Mouse (Mus musculus) T-cell, adult 66 days (primary cell): ENCODE measurements around the gene Xrcc1. TPM values are rescaled to one million over a fixed set of nuclear protein-coding genes. Genes with fewer than 3 reads are reported as not detected.

Experiments
- total RNA-seq, 2 experiments: library from RNA; stranded (reverse); gene quantifications; 3 replicates in 1 of 2; 4 replicates in 1 of 2; pipeline ENCODE4 v1.2.4; 2023

The Xrcc1 gene
- total RNA-seq, result 10 to 100 TPM; 55.1 to 56.1 TPM

DNA sequence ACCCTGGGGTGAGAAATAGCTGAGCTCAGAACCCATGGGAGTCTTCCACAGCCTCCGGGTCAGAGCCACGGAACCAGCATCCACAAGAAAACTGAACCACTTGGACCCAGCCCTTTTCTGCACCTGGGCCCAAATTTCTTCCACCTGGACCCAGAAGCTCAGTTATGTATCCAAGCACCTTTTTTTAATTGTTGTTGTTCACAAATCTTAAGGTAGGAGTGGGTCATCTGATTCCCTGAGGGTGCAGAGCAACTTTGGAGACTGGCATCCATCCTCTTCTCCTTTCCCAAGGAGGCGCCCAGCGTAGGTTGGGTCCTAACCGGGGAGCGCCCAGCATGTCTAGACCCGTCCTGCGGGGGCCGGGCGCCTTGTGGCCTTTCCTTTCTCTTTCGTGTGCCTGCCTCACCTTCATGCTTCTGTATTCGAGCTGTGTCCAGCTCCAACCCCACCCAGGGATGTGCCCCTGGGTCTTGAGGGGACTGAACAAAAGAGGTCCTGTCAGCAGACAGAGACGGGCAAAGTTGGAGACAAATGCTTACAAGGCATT is at the start of gene Xrcc1, which contains the start of gene Pinlyp:
Xrcc1 (plus strand) TSS at position 222 of the 547 bp plus-strand sequence.
Pinlyp (minus strand) TSS at position 51 of the 547 bp plus-strand sequence.

DNA sequence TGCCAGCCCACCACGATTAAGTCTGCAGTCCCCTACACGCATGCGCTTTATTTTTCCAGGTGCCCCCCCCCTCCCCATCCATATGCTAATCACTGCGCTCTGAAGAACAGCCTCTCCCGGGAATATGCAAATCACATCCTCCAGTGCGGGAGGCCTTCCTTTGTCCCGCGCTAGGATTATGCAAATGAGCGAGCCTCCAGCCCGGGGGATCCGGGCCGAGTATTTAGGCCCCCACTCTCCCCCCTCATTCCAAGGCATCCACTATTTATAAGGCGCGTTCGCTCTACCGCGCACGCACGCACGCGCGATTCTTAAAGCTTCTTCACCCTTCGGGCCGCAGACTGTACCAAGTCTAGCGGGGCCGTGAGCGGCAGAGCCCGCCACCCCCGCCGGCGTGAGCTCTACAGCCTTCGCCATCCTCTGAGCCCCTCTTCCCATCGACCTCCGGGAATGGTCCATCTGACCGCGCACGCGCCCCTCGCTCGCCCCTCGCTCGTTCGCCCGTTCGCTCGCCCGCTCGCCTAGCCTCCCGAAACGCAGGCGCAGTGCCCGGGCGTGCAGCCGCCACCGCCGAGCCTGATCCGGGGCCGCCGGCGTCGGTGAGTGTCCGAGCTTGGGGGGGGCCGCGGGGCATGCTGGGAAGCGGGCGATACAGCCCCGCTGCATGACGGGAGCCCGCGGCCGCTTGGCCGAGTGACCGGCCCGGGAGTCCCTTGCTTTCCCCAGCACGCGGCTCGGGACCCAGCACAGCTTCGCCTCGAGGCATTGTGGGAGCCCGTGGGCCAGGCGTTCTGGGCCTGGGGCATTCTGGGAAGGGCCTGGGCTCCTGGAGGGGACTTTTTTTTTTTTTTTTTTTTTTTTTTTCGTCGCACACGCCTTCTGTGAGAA is 39.0 kb upstream of the Xrcc1 start, which contains the start of gene Zfp428:
Zfp428 (plus strand) TSS at position 169 of the 888 bp plus-strand sequence.

DNA sequence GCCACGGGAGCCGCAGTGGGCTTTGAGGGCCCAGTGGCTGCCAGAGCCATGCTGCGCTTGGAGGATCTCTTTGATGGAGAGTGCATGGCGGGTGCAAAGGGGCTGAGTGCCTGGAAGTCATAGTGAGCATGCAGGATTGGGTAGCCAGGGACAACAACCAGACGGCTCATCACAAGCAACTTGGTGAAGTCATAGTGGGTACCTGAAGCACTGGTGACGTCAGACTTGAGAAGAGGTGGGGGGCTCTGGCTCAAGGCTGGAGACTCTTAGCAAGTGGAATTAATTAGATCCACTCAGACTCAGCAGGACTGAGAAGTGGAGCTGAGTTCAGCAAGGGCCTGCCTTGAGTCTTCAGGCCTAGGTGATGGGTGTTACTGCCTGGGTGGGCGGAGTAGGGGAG is 33.7 kb upstream of the Xrcc1 start, which contains the start of gene AC161166.1:
AC161166.1 (minus strand) TSS at position 101 of the 400 bp plus-strand sequence.

DNA sequence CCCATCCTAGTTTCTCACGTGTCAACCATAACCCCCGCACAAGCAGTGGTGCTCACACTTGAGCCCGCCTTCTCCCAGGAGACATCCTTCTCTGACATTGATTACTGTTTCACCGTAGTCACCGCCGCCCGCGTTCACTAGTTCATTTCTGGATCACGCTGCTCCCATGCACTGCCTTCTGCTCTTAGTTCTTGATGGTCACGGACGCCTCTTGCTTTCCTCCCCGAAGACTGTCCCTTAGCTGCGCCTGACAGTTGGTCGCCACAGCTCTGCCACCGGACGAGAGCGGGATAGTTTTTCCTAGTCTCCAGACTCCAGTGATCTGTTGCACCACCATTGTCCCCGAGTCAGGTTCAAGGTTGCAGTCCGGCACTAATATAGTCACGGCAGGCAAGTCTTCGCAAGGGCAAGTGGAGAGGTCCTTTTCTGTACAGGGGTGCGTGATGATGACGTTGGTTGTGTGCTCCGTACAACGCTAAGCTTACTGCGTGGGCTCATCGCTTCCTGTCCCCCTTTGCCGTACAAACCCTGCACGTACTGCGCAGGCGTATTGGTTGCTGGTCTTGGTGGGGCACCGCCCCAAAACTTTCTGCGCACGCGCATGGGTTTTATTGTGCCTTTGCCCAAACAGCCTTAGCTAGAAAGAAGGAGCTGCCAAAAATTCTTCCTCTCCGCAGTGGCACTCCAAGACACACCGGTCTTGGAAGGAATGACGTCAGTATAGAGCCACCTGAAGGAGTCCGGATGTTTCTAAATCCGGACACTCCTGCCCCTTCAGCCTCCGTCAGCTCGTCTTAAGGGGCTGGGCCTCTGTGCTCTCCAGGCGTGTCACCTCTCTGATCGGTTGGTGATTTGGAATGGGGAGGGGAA is 15.8 kb upstream of the Xrcc1 start, which contains the start of gene Irgq:
Irgq (plus strand) TSS at position 628 of the 870 bp plus-strand sequence.

DNA sequence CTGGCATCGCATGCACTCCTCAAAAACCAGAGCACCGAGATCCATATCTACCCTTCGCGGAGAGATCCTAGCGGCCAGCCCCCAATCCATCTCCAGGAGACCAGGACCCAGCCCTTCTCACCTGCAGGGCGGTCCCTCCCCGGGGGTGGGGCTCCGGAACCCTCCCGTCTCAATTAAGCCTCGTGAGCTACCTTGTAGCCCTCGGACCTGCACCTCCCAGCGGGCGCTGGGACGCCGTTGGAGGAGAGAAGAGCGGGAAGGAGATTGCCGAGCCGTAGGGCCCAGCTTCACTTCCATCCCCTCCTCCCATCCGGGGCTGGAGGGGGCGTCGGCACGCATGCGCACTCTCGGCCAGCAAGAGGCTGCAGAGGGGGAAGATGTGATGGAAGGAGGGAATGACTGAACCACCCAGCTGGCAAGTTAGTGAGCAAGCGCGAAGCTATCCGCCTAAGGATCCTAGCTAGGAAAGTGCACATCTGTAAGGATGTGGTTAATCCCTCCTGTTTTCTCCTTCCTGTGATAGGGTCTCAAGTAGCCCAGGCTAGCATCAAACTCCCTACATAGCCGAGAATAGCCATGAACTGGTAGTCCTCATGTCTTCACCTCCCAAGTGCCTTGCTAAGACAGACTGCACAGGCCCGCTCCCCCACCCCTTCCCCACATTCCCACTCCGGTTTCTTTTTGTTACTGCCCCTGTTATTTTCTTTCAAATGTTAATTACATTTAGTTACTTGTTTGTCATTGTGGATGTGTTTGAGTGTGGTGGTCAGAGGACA is 41.4 kb downstream of the Xrcc1 start, which contains the start of the genes Ethe1 and Zfp575:
Ethe1 (plus strand) TSS at position 214 of the 776 bp plus-strand sequence.
Zfp575 (minus strand) TSS at position 312 of the 776 bp plus-strand sequence.

DNA sequence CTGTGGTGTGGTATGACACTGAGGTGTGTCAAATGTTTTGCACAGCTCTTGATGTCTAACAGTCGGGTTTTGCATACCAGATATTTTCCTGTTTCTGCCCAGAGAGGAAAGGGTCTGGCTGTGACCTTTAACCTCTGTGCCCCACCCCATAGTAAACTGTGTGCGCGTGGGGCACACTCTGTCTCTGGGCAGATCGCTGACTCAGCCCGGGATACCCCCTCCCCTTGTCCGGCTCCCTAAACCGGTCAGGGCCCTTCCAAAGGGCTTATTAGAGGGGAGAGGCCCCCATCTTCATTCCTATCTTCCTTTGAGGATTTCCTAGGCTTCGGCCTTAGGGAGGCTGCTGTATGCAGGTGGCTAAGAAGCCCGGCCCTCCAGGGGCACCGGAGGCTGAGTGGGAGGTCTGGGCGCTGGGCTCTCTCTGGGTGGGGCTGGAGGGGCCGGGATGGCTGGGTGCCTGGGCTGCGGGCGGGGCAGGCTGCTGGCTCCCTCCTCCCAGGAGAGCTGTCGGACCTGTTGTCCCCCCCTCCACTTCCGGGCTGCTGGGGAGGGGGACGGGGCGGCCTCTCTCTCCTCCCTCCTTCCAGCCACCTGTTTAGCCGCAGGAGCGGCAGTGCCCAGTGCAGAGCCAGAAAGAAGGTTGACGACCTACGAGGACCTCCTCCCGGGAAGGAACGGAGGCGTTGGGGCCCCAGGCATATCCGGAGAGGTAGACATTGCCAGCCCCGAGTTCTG is 64.2 kb downstream of the Xrcc1 start, which contains the start of gene Phldb3:
Phldb3 (plus strand) TSS at position 620 of the 735 bp plus-strand sequence.

Other genes with a start within 250 kb of the Xrcc1 start
- gene Zfp61, start 245.1 kb upstream of the Xrcc1 start, total RNA-seq, result 10 to 100 TPM; 13.8 to 15.5 TPM
- gene Zfp94, start 229.6 kb upstream of the Xrcc1 start, total RNA-seq, result 1 to 10 TPM; 6.0 to 6.6 TPM
- not detected for gene Tescl, start 212.4 kb upstream of the Xrcc1 start, total RNA-seq
- gene Lypd5, start 197.1 kb upstream of the Xrcc1 start, total RNA-seq, result not detected
- gene Kcnn4, start 176.0 kb upstream of the Xrcc1 start, total RNA-seq, result 100 to 1,000 TPM; 172 to 196 TPM
- 100 to 1,000 TPM; 117 to 120 TPM for gene Smg9, start 146.7 kb upstream of the Xrcc1 start, total RNA-seq
- 10 to 100 TPM in 1 of 2 experiments, 1 to 10 TPM in 1; 5.4 to 11.9 TPM for gene Irgc1, start 94.0 kb upstream of the Xrcc1 start, total RNA-seq
- gene Plaur, start 83.8 kb upstream of the Xrcc1 start, total RNA-seq, result 100 to 1,000 TPM; 116 to 136 TPM
- gene Cadm4, start 64.3 kb upstream of the Xrcc1 start, total RNA-seq, result under 1 TPM in 1 of 2 experiments, not detected in 1; 0.26 TPM
- 1 to 10 TPM in 1 of 2 experiments, under 1 TPM in 1; 0.90 to 1.2 TPM for gene Zfp428, start 39.3 kb upstream of the Xrcc1 start, total RNA-seq
- not detected for gene AC161166.1, start 33.8 kb upstream of the Xrcc1 start, total RNA-seq
- 10 to 100 TPM; 13.3 to 14.4 TPM for gene Irgq, start 15.6 kb upstream of the Xrcc1 start, total RNA-seq
- not detected for gene Pinlyp, start 171 bp upstream of the Xrcc1 start, total RNA-seq
- gene Ethe1, start 41.3 kb downstream of the Xrcc1 start, total RNA-seq, result 1 to 10 TPM; 4.1 to 7.9 TPM
- gene Zfp575, start 41.4 kb downstream of the Xrcc1 start, total RNA-seq, result not detected
- 1 to 10 TPM; 7.5 to 9.4 TPM for gene Phldb3, start 64.5 kb downstream of the Xrcc1 start, total RNA-seq
- gene Lypd3, start 90.3 kb downstream of the Xrcc1 start, total RNA-seq, result not detected
- not detected for gene Tex101, start 130.4 kb downstream of the Xrcc1 start, total RNA-seq
- gene BC049730, start 163.0 kb downstream of the Xrcc1 start, total RNA-seq, result not detected
- not detected for gene Gm4763, start 180.6 kb downstream of the Xrcc1 start, total RNA-seq
- gene Cd177, start 214.0 kb downstream of the Xrcc1 start, total RNA-seq, result under 1 TPM; 0.33 to 0.38 TPM
- not detected for gene Ceacam10, start 230.9 kb downstream of the Xrcc1 start, total RNA-seq